Mouse (Mus musculus) adrenal gland, postnatal 25 days (tissue): ENCODE data around the gene Efhd1. TPM values are rescaled to one million over a fixed set of nuclear protein-coding genes. Genes with fewer than 3 reads are reported as not detected.

ENCODE experiments used
- DNase-seq: peaks from one replicate; pipeline ENCODE4 v3.0.0; 2021; ENCODE audit warnings: mixed read lengths
- total RNA-seq: library from RNA; stranded (reverse); gene quantifications from 2 replicates; pipeline ENCODE4 v1.2.3, GENCODE M21; 2021

The Efhd1 gene
- total RNA-seq, 1 experiment from 2014 or later = 310 TPM

- no peak for DNase-seq
Measured at GRCm38 (mm10) chr1:87308952-87309351, 44.8 kb downstream of the Efhd1 start.

- no peak for DNase-seq
Measured at GRCm38 (mm10) chr1:87309621-87310020, 45.5 kb downstream of the Efhd1 start.

GRCm38 (mm10) chr1:87312681-87313080 is 48.5 kb downstream of the Efhd1 start:
- DNase-seq = no peak

GRCm38 (mm10) chr1:87313116-87313515 is 49.0 kb downstream of the Efhd1 start:
- no peak for DNase-seq

GRCm38 (mm10) chr1:87313843-87314570 is 49.8 kb downstream of the Efhd1 start:
- DNase-seq = no peak

- DNase-seq = no peak
Measured at GRCm38 (mm10) chr1:87315431-87315830, 51.3 kb downstream of the Efhd1 start.

GRCm38 (mm10) chr1:87315894-87316293 is 51.7 kb downstream of the Efhd1 start:
- DNase-seq = no peak

- peak; percentile 78 for DNase-seq
Measured at GRCm38 (mm10) chr1:87316672-87317071, 52.5 kb downstream of the Efhd1 start.

GRCm38 (mm10) chr1:87321071-87321470 is 56.9 kb downstream of the Efhd1 start:
- DNase-seq = no peak

GRCm38 (mm10) chr1:87322778-87323177 is 58.6 kb downstream of the Efhd1 start:
- no peak for DNase-seq

GRCm38 (mm10) chr1:87324649-87325048 is 60.5 kb downstream of the Efhd1 start:
- no peak for DNase-seq

- DNase-seq = peak; percentile 99
Measured at GRCm38 (mm10) chr1:87326742-87327163, 62.6 kb downstream of the Efhd1 start, which contains the start of gene Gigyf2. Gene Gigyf2, plus strand, starts transcription at chr1:87326998.

GRCm38 (mm10) chr1:87327165-87327861 is 63.1 kb downstream of the Efhd1 start:
- peak; percentile 54 for DNase-seq

GRCm38 (mm10) chr1:87331774-87332173 is 67.6 kb downstream of the Efhd1 start:
- no peak for DNase-seq

GRCm38 (mm10) chr1:87350576-87350975 is 86.4 kb downstream of the Efhd1 start:
- DNase-seq = peak; percentile 7

GRCm38 (mm10) chr1:87360276-87360675 is 96.1 kb downstream of the Efhd1 start:
- no peak for DNase-seq

Other genes starting within 250 kb of the Efhd1 start
- not detected in 2 replicates for gene Alppl2, start 174.4 kb upstream of the Efhd1 start, total RNA-seq
- not detected in 2 replicates for gene Alpi, start 162.8 kb upstream of the Efhd1 start, total RNA-seq
- not detected in 2 replicates for gene Akp3, start 139.4 kb upstream of the Efhd1 start, total RNA-seq
- 0.67 and 0.73 TPM in 2 replicates for gene Ecel1, start 107.8 kb upstream of the Efhd1 start, total RNA-seq
- not detected in 2 replicates for gene Prss56, start 81.0 kb upstream of the Efhd1 start, total RNA-seq
- gene Chrnd, start 73.8 kb upstream of the Efhd1 start, total RNA-seq = not detected in 2 replicates
- gene Chrng, start 59.7 kb upstream of the Efhd1 start, total RNA-seq = not detected in 2 replicates
- 89.9 and 96.0 TPM in 2 replicates for gene Eif4e2, start 50.4 kb upstream of the Efhd1 start, total RNA-seq
- gene Gigyf2, start 62.6 kb downstream of the Efhd1 start, total RNA-seq = 94.6 and 114 TPM in 2 replicates
- not detected in 2 replicates for gene Kcnj13, start 130.4 kb downstream of the Efhd1 start, total RNA-seq
- gene Snorc, start 205.9 kb downstream of the Efhd1 start, total RNA-seq = not detected in 2 replicates
- gene Neu2, start 245.5 kb downstream of the Efhd1 start, total RNA-seq = not detected in 2 replicates